Mouse (Mus musculus): ENCODE results near the gene Cebpb.

The Cebpb gene

DNA sequence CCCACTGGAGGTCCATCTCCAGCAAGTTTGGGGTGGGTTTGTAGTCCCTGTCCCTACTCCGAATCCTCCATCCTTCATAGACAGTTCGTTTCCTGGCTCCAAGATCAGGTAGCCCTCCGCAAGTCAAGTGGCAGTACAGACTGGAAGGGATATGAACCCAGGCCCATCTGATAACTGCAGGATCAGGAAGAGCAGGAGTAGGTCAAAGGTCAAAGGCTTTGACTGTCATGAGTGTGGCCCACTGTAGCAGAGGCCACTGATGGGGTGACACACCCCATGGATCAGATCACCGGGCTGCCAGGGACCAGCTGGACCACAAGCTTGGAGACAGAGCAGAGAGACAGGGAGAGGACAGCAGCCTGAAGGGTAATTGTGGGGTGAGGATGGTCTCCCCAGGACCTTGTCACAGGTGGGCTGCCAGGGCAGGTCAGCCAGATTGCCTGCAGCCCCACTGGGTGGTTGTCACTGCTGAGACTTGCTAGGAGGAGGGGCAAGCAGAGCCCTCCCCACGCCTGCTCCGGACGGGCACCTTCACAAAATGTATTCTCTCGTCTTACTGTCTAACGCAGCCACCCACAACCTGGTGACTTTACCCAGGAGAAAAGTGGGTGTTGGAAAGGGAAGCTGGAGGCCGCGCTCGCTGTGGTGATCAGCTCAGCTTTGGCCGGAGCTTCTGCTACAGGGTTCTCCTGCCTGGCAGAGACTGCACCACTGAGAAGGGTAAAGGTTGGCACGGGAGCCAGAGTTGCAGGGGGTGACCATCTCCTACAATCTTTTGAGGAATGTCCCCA, 3.4 kb downstream of the Cebpb start:
- DNase-seq (ENCODE audit: low spot score): no peak

DNA sequence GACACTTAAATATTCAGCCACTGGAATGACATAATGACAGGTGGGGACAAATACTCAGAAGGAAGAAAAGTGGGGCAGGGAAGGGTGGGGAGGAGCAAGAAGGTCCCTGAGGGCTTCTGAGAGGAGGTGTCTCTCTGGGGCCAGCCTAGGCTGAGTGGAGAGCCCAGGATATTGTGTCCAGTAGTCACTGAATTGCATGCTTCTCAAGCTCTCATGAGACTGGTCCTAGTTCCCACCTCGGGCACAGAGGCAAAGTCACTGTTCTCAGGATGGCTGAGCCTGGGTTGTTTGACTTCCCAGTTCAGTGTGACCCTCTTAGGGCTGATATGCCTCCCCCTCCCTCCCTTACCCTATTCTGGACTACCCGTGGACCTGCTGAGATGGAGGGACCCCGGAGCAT, 4.1 kb downstream of the Cebpb start:
- DNase-seq (ENCODE audit: low spot score): no peak

- DNase-seq (ENCODE audit: low spot score): no peak
Measured at GRCm38 (mm10) chr2:167693540-167693939, 4.8 kb downstream of the Cebpb start.

DNA sequence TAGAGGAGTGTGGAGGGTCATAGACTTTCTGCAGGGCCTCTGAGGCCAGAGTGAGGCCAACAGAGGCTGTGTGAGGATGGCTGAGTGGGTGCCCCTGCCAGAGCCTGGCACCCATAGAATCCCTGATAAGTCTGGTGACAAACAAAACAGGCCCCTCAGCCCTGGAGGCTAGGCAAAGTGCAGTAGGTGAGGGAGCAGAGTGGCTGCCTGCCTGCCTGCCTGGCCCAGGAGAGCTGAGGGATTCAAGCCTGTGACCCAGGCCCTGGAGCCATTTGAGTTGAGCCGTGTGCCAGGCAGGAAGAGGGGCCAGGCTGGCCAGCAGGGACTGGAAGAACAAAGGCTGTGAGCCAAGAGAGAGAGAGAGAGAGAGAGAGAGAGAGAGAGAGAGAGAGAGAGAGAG, 5.5 kb downstream of the Cebpb start:
- no peak for DNase-seq (ENCODE audit: low spot score)

- no peak for DNase-seq (ENCODE audit: low spot score)
Measured at GRCm38 (mm10) chr2:167694963-167695362, 6.2 kb downstream of the Cebpb start.

- DNase-seq (ENCODE audit: low spot score): no peak
Measured at GRCm38 (mm10) chr2:167695491-167695890, 6.8 kb downstream of the Cebpb start.

- no peak for DNase-seq (ENCODE audit: low spot score)
Measured at GRCm38 (mm10) chr2:167696143-167696542, 7.4 kb downstream of the Cebpb start.

GRCm38 (mm10) chr2:167697902-167698301, 9.2 kb downstream of the Cebpb start:
- DNase-seq (ENCODE audit: low spot score): no peak

- no peak for DNase-seq (ENCODE audit: low spot score)
Measured at GRCm38 (mm10) chr2:167700018-167700417, 11.3 kb downstream of the Cebpb start.

DNA sequence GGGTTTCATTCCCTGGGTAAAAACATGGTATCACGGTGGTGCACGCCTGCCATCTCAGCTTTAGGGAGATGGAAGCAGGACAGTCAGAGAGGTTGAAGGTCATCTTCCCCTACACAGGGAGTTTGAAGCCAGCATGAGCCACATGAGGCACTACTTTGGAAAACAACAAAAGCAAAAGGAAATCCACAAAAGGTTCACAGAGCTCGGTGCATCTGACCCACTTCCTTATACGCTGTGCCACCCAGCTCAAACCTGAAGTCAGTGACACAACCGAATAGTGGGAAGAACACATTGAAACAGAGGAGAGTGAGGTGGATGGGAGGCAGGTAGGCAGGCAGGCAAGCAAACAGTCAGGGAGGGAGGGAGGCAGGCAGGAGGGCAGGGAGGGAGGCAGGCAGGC, 12.8 kb downstream of the Cebpb start:
- DNase-seq (ENCODE audit: low spot score): no peak

DNA sequence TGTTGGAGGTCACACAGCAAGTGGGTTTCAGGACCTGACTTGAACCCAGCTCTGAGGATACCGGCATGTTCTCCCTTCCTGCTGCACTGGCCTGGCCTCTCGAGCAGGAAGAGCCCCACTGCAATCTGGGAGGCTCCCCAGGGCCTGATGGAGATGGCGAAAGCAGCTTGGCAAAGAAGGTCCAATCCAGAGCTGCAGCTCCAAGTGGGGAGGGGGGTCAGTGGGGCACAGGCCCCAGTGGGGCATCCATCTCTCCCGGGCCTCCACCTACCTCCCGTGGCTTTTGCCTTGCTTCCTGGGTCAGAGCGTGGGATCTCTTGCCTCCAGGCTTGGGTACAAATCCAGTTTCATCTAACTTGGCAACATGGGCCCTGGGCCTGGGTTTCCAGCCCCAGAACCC, 13.4 kb downstream of the Cebpb start:
- no peak for DNase-seq (ENCODE audit: low spot score)

DNA sequence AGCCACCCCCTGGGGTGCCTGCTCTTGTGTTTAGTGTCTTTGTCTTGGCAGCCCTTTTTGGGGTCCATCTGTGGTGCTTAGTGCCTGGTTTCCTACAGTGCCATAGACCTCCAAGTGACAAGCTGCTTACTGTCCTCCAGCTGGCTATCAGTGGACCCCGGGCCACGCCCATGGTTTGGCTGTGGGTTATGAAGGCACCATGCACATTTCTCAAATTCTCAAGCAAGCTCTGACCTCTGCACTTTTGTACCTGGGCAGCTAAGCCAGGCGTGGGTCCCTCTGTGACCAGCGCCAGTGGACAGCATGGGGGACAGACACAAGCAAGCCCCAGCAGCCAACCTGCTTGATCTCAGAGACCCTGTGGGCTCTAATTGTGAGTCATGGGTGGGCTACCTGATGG, 15.7 kb downstream of the Cebpb start:
- DNase-seq (ENCODE audit: low spot score): no peak

DNA sequence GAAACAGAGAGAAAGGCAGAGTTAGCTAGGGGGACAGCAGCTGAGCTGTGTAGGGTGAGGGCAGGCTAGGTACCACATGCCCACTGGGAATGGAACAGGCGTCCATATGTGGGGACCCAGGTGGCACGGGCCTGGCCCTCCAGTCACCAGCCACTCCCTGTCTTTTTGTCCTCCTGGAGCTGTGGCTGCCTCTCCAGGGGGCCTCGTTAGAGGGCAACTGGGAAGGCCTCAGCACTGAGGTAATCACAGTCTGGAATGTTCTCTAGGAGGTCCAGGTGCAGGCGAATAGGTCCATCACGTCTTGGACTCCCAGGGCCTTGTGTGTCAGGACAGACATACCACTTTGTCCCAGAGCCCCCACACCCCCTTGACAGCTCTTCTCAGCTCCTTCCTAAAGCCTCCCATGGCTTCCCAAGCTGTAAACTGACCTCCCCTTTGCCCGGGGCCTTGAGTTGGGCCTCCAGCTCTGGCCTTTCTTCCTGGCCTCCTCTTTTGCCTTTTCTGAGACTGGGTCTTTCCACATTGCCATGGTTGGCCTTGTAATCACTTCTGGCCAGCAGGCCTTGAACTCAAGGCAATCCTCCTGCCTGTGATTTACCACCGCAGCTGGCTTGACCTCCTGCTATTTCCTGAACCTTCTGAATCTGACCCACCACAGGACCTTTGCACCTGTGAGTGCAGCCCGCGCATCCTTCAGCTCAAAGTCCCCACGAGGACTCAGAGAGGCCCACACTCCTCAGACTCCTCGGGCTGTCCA, 17.6 kb downstream of the Cebpb start:
- DNase-seq (ENCODE audit: low spot score): no peak

DNA sequence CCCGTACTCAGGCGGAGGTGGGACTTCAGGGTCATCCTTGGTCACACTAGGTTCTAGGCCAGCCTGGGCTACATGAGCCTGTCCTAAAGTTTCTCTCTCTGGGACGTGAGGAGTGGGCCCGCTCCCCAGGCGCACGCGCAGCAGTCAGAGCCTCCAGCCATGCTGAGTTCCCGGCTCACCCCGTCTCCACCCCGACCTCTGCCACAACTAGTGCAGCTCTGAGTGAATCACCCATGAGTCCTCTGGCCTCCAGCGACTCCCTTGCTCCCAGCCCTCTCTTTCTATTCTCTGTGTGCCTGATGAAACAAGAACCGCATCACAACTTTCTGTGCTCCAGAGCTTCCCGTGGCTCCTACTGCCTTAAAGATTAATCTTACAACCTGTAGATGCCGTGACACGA, 19.7 kb downstream of the Cebpb start:
- DNase-seq (ENCODE audit: low spot score): no peak

GRCm38 (mm10) chr2:167709969-167710368, 21.3 kb downstream of the Cebpb start:
- DNase-seq (ENCODE audit: low spot score): no peak

DNA sequence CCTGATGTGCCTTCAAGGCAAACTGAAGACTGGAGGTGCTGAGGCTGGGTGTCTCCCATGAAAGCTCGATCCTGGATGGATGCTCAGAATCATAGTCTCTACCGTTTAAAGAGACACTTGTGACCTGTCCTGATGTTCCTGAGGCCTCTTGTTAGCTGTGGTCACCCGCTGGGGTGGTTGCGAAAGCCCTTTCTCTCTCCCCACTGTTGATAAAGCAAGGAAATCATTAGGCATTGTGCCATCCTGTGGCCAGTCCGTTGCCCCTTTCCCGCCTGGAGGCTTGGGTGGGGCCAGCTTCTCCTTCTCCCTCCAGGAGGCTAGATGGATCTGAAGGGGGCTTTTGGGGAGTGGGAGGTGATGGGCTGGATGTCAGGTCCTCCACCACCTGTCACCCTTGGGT, 21.9 kb downstream of the Cebpb start:
- DNase-seq (ENCODE audit: low spot score): no peak

DNA sequence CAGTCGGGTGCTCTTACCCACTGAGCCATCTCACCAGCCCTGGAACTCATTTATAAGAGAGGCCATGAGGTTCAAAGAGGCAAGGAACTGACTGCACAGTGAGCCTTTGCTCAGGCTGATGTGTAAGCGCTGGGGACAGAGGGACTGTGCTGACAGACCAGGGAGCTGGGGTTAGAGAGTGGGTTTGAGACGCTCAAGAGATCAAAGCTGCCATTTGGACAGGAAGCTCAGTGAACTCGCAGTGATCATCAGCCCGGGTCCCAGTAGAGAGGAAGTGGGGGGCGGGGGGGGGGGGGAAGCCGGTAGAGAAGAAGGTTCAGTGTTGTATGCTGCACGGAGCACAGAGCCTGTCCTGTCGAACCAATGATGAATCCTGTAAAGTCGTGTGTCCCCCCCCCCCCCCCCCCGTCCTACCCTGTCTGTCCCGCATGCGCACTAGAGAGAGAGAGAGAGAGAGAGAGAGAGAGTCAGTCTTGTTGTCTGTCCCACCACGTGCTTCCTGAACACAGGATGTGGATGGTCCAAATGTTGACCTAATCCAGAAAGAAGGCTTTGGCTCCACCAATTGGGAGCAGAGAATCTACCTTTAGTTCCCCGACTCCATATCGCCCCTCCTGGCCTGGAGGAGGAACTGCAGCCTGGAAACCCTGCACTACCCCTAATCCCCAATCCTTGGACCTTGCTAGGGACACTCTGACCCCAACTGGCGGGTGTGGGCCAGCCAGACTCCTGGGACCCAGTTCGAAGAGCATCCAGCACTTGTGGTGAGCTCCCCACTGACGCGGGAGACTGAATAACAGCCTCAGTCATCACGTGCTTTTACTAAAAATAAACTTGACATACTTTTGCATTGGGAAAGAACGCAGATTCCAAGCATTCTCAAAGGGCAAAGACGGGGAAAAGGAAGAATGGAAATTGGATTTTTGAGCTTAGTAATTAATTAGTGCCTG, 24.4 kb downstream of the Cebpb start:
- DNase-seq (ENCODE audit: low spot score): no peak

DNA sequence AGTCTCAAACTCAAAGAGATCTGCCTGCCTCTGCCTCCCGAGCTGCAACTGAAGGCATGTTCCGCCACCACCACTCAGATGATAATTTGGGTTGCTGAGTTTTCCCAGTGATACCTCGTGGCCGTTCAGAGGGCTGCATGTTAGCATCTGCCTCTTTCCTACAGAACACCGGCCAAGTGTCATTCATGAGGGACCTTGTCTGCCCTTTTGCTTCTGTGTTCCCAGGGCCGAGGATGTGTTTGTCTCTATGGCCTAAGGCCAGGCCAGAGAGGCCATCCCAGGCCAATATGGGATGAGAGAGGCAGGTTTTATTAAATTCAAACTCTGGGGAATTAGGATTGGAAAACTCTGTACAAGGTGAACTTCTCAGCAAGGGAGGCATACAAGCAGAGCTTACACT, 25.6 kb downstream of the Cebpb start:
- no peak for DNase-seq (ENCODE audit: low spot score)

DNA sequence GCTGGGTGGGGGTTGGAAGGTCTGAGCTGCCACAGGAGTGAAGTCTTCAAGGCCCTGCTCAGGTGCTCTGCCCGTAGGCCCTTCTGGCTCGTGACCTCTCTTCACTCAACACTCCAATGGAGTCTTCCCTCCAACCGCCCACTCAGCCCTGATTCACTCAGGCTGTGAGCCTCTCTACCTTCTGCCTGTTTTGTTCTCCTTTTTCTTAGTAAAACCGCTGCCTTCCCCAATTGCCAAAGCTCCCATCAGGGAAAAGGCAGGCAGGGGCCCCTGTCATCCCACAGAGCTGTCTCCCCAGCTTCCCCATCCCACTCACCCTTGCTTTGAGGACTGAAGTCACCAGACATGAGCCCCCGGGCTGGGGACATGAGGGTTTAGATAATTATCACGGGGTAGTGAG, 26.3 kb downstream of the Cebpb start:
- no peak for DNase-seq (ENCODE audit: low spot score)

- no peak for DNase-seq (ENCODE audit: low spot score)
Measured at GRCm38 (mm10) chr2:167717208-167717607, 28.5 kb downstream of the Cebpb start.

- no peak for DNase-seq (ENCODE audit: low spot score)
Measured at GRCm38 (mm10) chr2:167719520-167719919, 30.8 kb downstream of the Cebpb start.

- no peak for DNase-seq (ENCODE audit: low spot score)
Measured at GRCm38 (mm10) chr2:167721159-167721882, 32.6 kb downstream of the Cebpb start.

Measured in left cerebral cortex, adult 11 months (tissue).